Mouse (Mus musculus): ENCODE measurements around the gene Myh3. TPM values are rescaled to one million over a fixed set of nuclear protein-coding genes. Genes with fewer than 3 reads are reported as not detected.
"Not testable (repeated sequence)": the region's sequence is repeated elsewhere in the genome, so short reads cannot be mapped to it uniquely, and the experiment has no call there.

Gene Myh3
- polyA plus RNA-seq, 1 experiment from 2014 or later: 0.07 TPM

DNA sequence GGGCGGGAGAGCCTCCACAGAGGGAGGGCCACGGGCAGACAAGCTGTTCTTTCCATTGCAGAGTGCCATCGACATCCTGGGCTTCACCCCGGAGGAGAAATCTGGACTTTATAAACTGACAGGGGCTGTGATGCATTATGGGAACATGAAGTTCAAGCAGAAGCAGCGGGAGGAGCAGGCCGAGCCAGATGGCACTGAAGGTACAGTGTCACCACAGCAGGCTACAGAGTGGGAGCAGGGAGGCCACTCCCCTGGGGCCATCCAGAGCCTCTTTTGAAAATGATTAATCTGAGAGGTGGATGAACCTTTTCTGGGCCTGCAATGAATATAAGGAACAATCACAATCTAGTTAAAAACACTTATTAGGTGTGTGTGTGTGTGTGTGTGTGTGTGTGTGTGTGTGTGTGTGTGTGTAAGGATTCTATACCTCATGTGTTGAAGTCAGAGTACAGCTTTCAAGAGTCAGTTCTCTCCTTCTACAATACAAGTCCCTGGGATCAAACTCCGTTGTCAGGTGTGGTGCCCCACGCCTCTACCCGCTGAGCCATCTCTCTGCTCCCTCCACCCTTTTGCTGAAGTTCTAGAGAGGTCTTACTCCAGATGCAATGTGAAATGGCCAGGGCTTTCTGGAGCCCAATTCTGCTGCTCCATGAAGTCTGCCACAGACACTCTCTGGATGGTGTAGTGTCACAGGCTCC lies 8.5 kb downstream of the Myh3 start:
- Histone ChIP-seq H3K36me3 (ENCODE audit: insufficient read depth, low read length) (no peaks in the 10 kb centered on the region), H3K4me2 (replicated peaks; ENCODE audit: low read depth, low read length) (no peak overlapping the region), H3K4me1 (ENCODE audit: insufficient read depth, low read depth, low read length) (no peaks in the 10 kb centered on the region), H3K9me3 (ENCODE audit: low read length) (no peaks in the 10 kb centered on the region), H3K4me3 (ENCODE audit: low read depth, low read length) (no peak overlapping the region), H3K27ac (ENCODE audit: low read length) (no peak overlapping the region), H3K27me3 (replicated peaks; ENCODE audit: insufficient read depth, low read length) (0 out of 2 replicates have a peak, but pooled peaks cover 9% of the 10 kb centered on the region), H3K9ac (replicated peaks; ENCODE audit: low read depth) (no peak overlapping the region)
- WGBS: 51% methylated on average over 9 of the region's 9 CpGs
- TF ChIP-seq EP300 (IDR thresholded peaks at IDR 0.05) (no peak), CTCF (IDR thresholded peaks at IDR 0.05) (no peak)
- DNase-seq (ENCODE audit: low spot score): no peak
- ATAC-seq: no peak

DNA sequence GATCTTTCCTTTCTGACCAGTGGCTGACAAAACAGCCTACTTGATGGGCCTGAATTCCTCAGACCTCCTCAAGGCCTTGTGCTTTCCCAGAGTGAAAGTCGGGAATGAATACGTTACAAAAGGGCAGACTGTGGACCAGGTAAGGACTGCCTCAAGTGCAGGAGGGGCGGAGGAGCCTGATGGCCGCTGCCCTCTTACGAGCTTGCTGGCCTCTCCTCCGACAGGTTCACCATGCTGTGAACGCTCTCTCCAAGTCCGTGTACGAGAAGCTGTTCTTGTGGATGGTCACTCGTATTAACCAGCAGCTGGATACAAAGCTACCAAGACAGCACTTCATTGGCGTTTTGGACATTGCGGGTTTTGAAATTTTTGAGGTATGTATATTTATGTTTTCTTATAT lies 9.1 kb downstream of the Myh3 start:
- no peak overlapping the region for H3K27ac ChIP-seq (ENCODE audit: low read length)
- H3K27me3 ChIP-seq (replicated peaks; ENCODE audit: insufficient read depth, low read length): 0 out of 2 replicates have a peak, but pooled peaks cover 9% of the 10 kb centered on the region
- DNase-seq (ENCODE audit: low spot score): no peak
- no peak for TF ChIP-seq EP300 (IDR thresholded peaks at IDR 0.05)
- TF ChIP-seq CTCF (IDR thresholded peaks at IDR 0.05): no peak
- H3K9ac ChIP-seq (replicated peaks; ENCODE audit: low read depth): no peak overlapping the region
- H3K9me3 ChIP-seq (ENCODE audit: low read length): no peaks in the 10 kb centered on the region
- 66% methylated on average over 12 of the region's 12 CpGs for WGBS
- no peak for ATAC-seq
- H3K4me3 ChIP-seq (ENCODE audit: low read depth, low read length): no peak overlapping the region
- H3K4me1 ChIP-seq (ENCODE audit: insufficient read depth, low read depth, low read length): no peaks in the 10 kb centered on the region
- H3K36me3 ChIP-seq (ENCODE audit: insufficient read depth, low read length): no peaks in the 10 kb centered on the region
- H3K4me2 ChIP-seq (replicated peaks; ENCODE audit: low read depth, low read length): no peak overlapping the region

DNA sequence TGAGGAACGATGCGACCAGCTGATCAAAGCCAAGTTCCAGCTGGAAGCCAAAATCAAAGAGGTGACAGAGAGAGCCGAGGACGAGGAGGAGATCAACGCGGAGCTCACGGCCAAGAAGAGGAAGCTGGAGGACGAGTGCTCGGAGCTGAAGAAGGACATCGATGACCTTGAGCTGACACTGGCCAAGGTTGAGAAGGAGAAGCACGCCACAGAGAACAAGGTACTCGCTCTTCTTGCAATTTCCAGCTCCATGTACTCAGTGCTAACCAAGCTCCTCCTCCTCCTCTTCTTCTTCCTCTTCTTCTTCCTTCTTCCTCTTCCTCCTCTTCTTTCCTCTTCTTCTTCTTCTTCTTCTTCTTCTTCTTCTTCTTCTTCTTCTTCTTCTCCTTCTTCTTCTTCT lies 14.3 kb downstream of the Myh3 start:
- 77% methylated on average over 12 of the region's 12 CpGs for WGBS
- H3K36me3 ChIP-seq (ENCODE audit: insufficient read depth, low read length); DNase-seq (ENCODE audit: low spot score); H3K4me3 ChIP-seq (ENCODE audit: low read depth, low read length); H3K27ac ChIP-seq (ENCODE audit: low read length); H3K9me3 ChIP-seq (ENCODE audit: low read length); H3K4me2 ChIP-seq (replicated peaks; ENCODE audit: low read depth, low read length); ATAC-seq; H3K27me3 ChIP-seq (replicated peaks; ENCODE audit: insufficient read depth, low read length); H3K9ac ChIP-seq (replicated peaks; ENCODE audit: low read depth); H3K4me1 ChIP-seq (ENCODE audit: insufficient read depth, low read depth, low read length): not testable (repeated sequence)

DNA sequence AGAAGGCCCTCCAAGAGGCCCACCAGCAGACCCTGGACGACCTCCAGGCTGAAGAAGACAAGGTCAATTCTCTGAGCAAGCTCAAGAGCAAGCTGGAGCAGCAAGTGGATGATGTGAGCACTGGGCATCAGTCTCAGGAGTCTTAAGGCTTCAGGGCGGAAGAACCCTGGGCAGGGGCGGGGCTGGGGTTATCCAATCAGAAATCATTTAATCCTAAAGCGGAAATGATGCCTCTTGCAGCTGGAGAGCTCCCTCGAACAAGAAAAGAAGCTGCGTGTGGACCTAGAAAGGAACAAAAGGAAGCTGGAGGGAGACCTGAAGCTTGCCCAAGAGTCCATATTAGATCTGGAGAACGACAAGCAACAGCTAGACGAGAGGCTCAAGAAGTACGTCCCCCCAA lies 15.1 kb downstream of the Myh3 start:
- Histone ChIP-seq H3K4me1 (ENCODE audit: insufficient read depth, low read depth, low read length) (no peaks in the 10 kb centered on the region), H3K27ac (ENCODE audit: low read length) (no peak overlapping the region), H3K36me3 (ENCODE audit: insufficient read depth, low read length) (no peaks in the 10 kb centered on the region), H3K9me3 (ENCODE audit: low read length) (no peaks in the 10 kb centered on the region), H3K27me3 (replicated peaks; ENCODE audit: insufficient read depth, low read length) (no peaks in the 10 kb centered on the region), H3K4me3 (ENCODE audit: low read depth, low read length) (no peak overlapping the region), H3K4me2 (replicated peaks; ENCODE audit: low read depth, low read length) (no peak overlapping the region), H3K9ac (replicated peaks; ENCODE audit: low read depth) (no peak overlapping the region)
- ATAC-seq (no peak), DNase-seq (ENCODE audit: low spot score) (no peak)
- TF ChIP-seq EP300 (IDR thresholded peaks at IDR 0.05) (no peak), CTCF (IDR thresholded peaks at IDR 0.05) (no peak)
- 74% methylated on average over 9 of the region's 9 CpGs for whole genome bisulfite sequencing

DNA sequence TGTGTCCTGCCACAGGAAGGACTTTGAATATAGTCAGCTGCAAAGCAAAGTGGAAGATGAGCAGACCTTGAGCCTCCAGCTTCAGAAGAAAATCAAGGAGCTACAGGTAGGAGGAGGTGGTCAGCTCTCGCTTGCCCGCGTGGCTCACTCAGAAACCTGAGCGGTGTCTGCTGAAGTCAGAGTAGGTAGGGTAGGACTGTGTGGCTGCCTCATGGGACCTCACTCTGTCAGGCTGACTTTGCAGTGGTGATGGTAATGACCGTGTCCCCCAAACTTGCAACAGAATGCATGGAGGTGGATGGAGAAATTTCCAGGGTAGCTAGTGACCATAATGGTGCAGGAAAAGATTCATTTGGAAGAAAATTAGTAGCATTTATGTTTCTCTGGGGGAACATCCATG lies 15.6 kb downstream of the Myh3 start:
- ATAC-seq (no peak), DNase-seq (ENCODE audit: low spot score) (no peak)
- no peak overlapping the region for H3K9ac ChIP-seq (replicated peaks; ENCODE audit: low read depth)
- no peak overlapping the region for H3K27ac ChIP-seq (ENCODE audit: low read length)
- H3K4me3 ChIP-seq (ENCODE audit: low read depth, low read length): no peak overlapping the region
- no peaks in the 10 kb centered on the region for H3K9me3 ChIP-seq (ENCODE audit: low read length)
- H3K27me3 ChIP-seq (replicated peaks; ENCODE audit: insufficient read depth, low read length): no peaks in the 10 kb centered on the region
- TF ChIP-seq CTCF (IDR thresholded peaks at IDR 0.05) (no peak), EP300 (IDR thresholded peaks at IDR 0.05) (no peak)
- H3K4me1 ChIP-seq (ENCODE audit: insufficient read depth, low read depth, low read length): no peaks in the 10 kb centered on the region
- WGBS: 93% methylated on average over 5 of the region's 5 CpGs
- no peak overlapping the region for H3K4me2 ChIP-seq (replicated peaks; ENCODE audit: low read depth, low read length)
- no peaks in the 10 kb centered on the region for H3K36me3 ChIP-seq (ENCODE audit: insufficient read depth, low read length)

DNA sequence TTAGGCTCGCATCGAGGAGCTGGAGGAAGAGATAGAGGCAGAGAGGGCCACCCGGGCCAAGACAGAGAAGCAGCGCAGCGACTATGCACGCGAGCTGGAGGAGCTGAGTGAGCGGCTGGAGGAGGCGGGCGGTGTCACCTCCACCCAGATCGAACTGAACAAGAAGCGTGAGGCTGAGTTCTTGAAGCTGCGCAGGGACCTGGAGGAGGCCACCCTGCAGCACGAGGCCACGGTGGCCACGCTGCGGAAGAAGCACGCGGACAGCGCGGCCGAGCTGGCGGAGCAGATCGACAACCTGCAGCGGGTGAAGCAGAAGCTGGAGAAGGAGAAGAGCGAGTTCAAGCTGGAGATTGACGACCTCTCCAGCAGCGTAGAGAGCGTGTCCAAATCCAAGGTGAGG lies 16.4 kb downstream of the Myh3 start:
- ATAC-seq (no peak), DNase-seq (ENCODE audit: low spot score) (no peak)
- H3K4me3 ChIP-seq (ENCODE audit: low read depth, low read length): no peak overlapping the region
- H3K27me3 ChIP-seq (replicated peaks; ENCODE audit: insufficient read depth, low read length): no peaks in the 10 kb centered on the region
- no peak for TF ChIP-seq CTCF (IDR thresholded peaks at IDR 0.05)
- TF ChIP-seq EP300 (IDR thresholded peaks at IDR 0.05): no peak
- WGBS: 59% methylated on average over 29 of the region's 29 CpGs
- H3K9me3 ChIP-seq (ENCODE audit: low read length): no peaks in the 10 kb centered on the region
- H3K9ac ChIP-seq (replicated peaks; ENCODE audit: low read depth): no peak overlapping the region
- H3K4me1 ChIP-seq (ENCODE audit: insufficient read depth, low read depth, low read length): no peaks in the 10 kb centered on the region
- H3K27ac ChIP-seq (ENCODE audit: low read length): no peak overlapping the region
- no peaks in the 10 kb centered on the region for H3K36me3 ChIP-seq (ENCODE audit: insufficient read depth, low read length)
- H3K4me2 ChIP-seq (replicated peaks; ENCODE audit: low read depth, low read length): no peak overlapping the region

DNA sequence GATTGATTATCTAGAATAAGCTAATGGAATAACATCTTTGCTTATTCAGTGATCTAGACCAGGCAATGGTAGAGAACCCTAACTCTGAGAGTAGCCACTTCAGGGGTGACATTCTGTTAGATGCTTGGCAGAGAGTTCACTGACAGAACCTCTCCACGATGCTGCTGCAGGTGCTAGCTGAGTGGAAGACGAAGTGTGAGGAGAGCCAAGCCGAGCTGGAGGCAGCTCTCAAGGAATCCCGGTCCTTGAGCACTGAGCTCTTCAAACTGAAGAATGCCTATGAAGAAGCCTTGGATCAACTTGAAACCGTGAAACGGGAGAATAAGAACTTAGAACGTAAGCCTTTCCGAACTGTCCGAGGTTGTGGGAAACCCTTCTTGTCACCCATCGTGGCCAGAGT lies 19.6 kb downstream of the Myh3 start:
- Histone ChIP-seq H3K36me3 (ENCODE audit: insufficient read depth, low read length) (no peaks in the 10 kb centered on the region), H3K27ac (ENCODE audit: low read length) (no peak overlapping the region), H3K9ac (replicated peaks; ENCODE audit: low read depth) (no peak overlapping the region), H3K4me2 (replicated peaks; ENCODE audit: low read depth, low read length) (no peak overlapping the region), H3K27me3 (replicated peaks; ENCODE audit: insufficient read depth, low read length) (no peaks in the 10 kb centered on the region), H3K4me3 (ENCODE audit: low read depth, low read length) (no peak overlapping the region), H3K9me3 (ENCODE audit: low read length) (no peaks in the 10 kb centered on the region), H3K4me1 (ENCODE audit: insufficient read depth, low read depth, low read length) (no peaks in the 10 kb centered on the region)
- DNase-seq (ENCODE audit: low spot score): no peak
- WGBS: 76% methylated on average over 10 of the region's 10 CpGs
- TF ChIP-seq EP300 (IDR thresholded peaks at IDR 0.05): no peak
- no peak for TF ChIP-seq CTCF (IDR thresholded peaks at IDR 0.05)
- ATAC-seq: no peak
